Mouse (Mus musculus): ENCODE measurements around the gene Galk2. TPM values are rescaled to one million over a fixed set of nuclear protein-coding genes. Genes with fewer than 3 reads are reported as not detected.

Galk2 gene
- polyA plus RNA-seq, 1 experiment = 6.2 TPM

DNA sequence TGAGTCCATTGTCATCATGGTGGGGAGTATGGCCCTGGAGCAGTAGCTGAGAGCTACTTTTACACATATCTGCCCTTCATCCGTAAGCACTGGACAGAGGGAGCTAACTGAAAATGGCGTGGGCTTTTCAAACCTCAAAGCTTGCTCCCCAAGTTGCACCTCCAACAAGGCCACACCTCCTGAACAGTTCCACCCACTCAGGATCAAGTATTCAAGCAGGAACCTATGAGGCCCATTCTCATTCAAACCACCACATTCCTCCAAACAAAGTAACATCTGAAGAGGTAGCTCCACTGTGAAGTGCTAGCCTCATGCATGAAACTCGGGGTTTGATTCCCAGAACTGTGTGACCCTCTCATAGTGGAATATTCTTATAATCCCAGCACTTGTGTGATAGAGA lies 9.4 kb downstream of the Galk2 start:
- TF ChIP-seq POLR2A (IDR thresholded peaks at IDR 0.05; ENCODE audit: borderline replicate concordance, control insufficient read depth, low read depth, low read length) (no peak), CTCF (IDR thresholded peaks at IDR 0.05; ENCODE audit: control insufficient read depth, insufficient read depth, low read length) (no peak)
- Histone ChIP-seq H3K4me3 (replicated peaks; ENCODE audit: control insufficient read depth, low read depth, low read length) (no peak overlapping the region), H3K27ac (ENCODE audit: control insufficient read depth, insufficient read depth, low read depth, low read length, poor library complexity) (no peak overlapping the region), H3K4me1 (ENCODE audit: control insufficient read depth, insufficient read depth, low read length) (no peaks in the 10 kb centered on the region; the same call in 1 of the 2 replicates)
- WGBS = 84% methylated on average over 3 of the region's 3 CpGs

DNA sequence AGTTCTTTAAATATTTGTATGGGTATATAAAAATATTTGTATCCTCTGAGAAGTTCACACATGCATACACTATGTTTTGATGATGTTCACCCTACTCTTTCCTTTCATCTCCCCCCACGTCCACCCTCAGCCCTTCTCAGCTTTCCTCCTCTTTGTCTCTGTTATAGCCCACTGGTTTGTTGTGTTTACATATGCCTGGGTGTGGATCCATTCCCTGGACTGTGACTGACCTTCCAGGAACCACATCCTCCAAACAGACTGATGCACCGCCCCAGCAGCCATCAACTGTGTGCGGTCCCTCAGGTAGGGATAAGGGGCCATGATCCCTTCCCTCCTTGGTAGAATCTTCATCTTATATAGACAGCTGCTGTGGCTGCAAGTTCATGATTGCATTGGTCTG lies 11.2 kb downstream of the Galk2 start:
- no peak overlapping the region for H3K27ac ChIP-seq (ENCODE audit: control insufficient read depth, insufficient read depth, low read depth, low read length, poor library complexity)
- no peak overlapping the region for H3K4me3 ChIP-seq (replicated peaks; ENCODE audit: control insufficient read depth, low read depth, low read length)
- H3K4me1 ChIP-seq (ENCODE audit: control insufficient read depth, insufficient read depth, low read length) = no peaks in the 10 kb centered on the region; the same call in 1 of the 2 replicates
- no peak for TF ChIP-seq CTCF (IDR thresholded peaks at IDR 0.05; ENCODE audit: control insufficient read depth, insufficient read depth, low read length)
- no peak for TF ChIP-seq POLR2A (IDR thresholded peaks at IDR 0.05; ENCODE audit: borderline replicate concordance, control insufficient read depth, low read depth, low read length)
- WGBS = 86% methylated on average over 3 of the region's 3 CpGs

GRCm38 (mm10) chr2:125885891-125886576 lies 27.1 kb downstream of the Galk2 start:
- H3K27ac ChIP-seq (ENCODE audit: control insufficient read depth, insufficient read depth, low read depth, low read length, poor library complexity) = no peak overlapping the region
- TF ChIP-seq CTCF (IDR thresholded peaks at IDR 0.05; ENCODE audit: control insufficient read depth, insufficient read depth, low read length) = no peak
- TF ChIP-seq POLR2A (IDR thresholded peaks at IDR 0.05; ENCODE audit: borderline replicate concordance, control insufficient read depth, low read depth, low read length) = no peak
- no peak overlapping the region for H3K4me3 ChIP-seq (replicated peaks; ENCODE audit: control insufficient read depth, low read depth, low read length)
- WGBS = 69% methylated on average over 4 of the region's 4 CpGs
- H3K4me1 ChIP-seq (ENCODE audit: control insufficient read depth, insufficient read depth, low read length) = no peaks in the 10 kb centered on the region

GRCm38 (mm10) chr2:125893096-125893495 lies 34.2 kb downstream of the Galk2 start:
- Histone ChIP-seq H3K4me3 (replicated peaks; ENCODE audit: control insufficient read depth, low read depth, low read length) (no peak overlapping the region), H3K27ac (ENCODE audit: control insufficient read depth, insufficient read depth, low read depth, low read length, poor library complexity) (no peak overlapping the region), H3K4me1 (ENCODE audit: control insufficient read depth, insufficient read depth, low read length) (no peaks in the 10 kb centered on the region)
- 44% methylated on average over 6 of the region's 6 CpGs for WGBS
- TF ChIP-seq CTCF (IDR thresholded peaks at IDR 0.05; ENCODE audit: control insufficient read depth, insufficient read depth, low read length) (no peak), POLR2A (IDR thresholded peaks at IDR 0.05; ENCODE audit: borderline replicate concordance, control insufficient read depth, low read depth, low read length) (no peak)

DNA sequence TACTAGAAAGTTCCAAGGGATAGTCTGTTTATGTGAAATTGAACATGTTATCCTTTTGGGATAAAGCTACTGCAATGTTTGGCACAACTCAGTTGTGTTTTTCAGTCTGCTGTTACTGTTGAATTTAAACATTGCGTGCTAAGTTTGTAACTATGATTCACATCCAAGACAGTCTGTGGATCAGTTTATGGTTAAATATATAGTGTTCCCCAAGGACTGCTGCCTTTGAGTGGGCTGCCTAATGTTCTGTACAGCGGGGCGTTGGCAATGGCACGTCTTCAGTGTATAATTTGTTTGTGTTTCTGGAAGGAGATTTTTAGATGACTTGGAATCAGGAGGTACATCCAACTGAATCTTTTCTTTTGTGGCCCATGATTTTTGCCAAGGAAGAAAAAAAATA lies 36.2 kb downstream of the Galk2 start:
- H3K4me3 ChIP-seq (replicated peaks; ENCODE audit: control insufficient read depth, low read depth, low read length) = no peak overlapping the region
- H3K27ac ChIP-seq (ENCODE audit: control insufficient read depth, insufficient read depth, low read depth, low read length, poor library complexity) = no peak overlapping the region
- TF ChIP-seq POLR2A (IDR thresholded peaks at IDR 0.05; ENCODE audit: borderline replicate concordance, control insufficient read depth, low read depth, low read length) (no peak), CTCF (IDR thresholded peaks at IDR 0.05; ENCODE audit: control insufficient read depth, insufficient read depth, low read length) (no peak)
- no peaks in the 10 kb centered on the region for H3K4me1 ChIP-seq (ENCODE audit: control insufficient read depth, insufficient read depth, low read length)
- WGBS = 89% methylated on average over 4 of the region's 4 CpGs

GRCm38 (mm10) chr2:125896355-125896754 lies 37.4 kb downstream of the Galk2 start:
- H3K4me1 ChIP-seq (ENCODE audit: control insufficient read depth, insufficient read depth, low read length) = no peaks in the 10 kb centered on the region
- H3K27ac ChIP-seq (ENCODE audit: control insufficient read depth, insufficient read depth, low read depth, low read length, poor library complexity) = no peak overlapping the region
- 80% methylated on average over 3 of the region's 3 CpGs for WGBS
- no peak for TF ChIP-seq POLR2A (IDR thresholded peaks at IDR 0.05; ENCODE audit: borderline replicate concordance, control insufficient read depth, low read depth, low read length)
- no peak for TF ChIP-seq CTCF (IDR thresholded peaks at IDR 0.05; ENCODE audit: control insufficient read depth, insufficient read depth, low read length)
- H3K4me3 ChIP-seq (replicated peaks; ENCODE audit: control insufficient read depth, low read depth, low read length) = no peak overlapping the region

DNA sequence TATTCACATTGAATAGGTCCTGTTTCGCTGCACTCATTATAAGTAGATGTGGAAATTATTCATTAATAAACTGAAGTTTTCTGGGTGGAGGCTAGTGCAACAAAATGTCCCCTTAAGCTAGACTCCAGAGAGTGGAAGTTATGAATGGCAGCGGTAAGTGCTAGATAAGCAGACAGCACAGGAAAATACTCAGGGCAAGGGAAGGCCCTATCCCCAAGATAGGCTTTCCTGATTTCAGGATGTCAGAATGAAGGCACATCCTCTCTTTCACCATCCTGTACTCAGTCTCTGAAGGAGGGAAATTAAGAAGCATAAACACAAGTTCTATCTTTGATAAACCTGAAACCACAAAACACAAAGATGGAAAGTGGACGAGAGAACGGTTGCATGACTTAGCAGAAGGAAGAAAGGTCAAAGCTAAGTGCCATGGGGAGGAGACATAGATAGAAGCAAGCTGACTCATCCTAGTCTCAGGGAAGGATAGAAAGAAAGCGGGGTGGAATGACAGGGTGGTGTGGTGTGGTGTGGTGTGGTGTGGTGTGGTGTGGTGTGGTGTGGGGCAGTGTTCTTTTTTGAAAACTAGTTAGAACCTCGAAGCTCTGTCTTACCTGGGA lies 42.0 kb downstream of the Galk2 start:
- H3K27ac ChIP-seq (ENCODE audit: control insufficient read depth, insufficient read depth, low read depth, low read length, poor library complexity) = no peak overlapping the region
- no peaks in the 10 kb centered on the region for H3K4me1 ChIP-seq (ENCODE audit: control insufficient read depth, insufficient read depth, low read length)

DNA sequence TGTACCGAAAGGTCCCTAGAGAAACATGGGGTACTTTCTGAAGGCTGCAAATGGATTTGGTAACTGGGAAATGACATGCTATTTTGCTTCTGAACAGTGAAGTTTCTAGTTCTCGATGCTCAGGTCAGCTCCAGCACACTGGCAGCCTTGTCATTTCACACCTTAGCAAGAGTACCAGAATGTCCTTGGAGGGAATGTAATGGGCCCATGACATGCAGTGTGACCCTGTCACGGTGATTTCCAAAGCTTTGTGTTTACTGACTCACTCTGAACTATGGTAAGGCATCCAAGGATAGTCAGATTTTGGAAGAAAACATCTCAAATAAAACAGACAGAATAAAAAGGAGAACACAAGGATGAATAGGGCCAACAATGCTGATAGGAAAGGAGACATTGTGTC lies 42.5 kb downstream of the Galk2 start:
- Histone ChIP-seq H3K4me1 (ENCODE audit: control insufficient read depth, insufficient read depth, low read length) (no peaks in the 10 kb centered on the region), H3K27ac (ENCODE audit: control insufficient read depth, insufficient read depth, low read depth, low read length, poor library complexity) (no peak overlapping the region), H3K4me3 (replicated peaks; ENCODE audit: control insufficient read depth, low read depth, low read length) (no peak overlapping the region)
- 85% methylated on average over 3 of the region's 3 CpGs for WGBS
- TF ChIP-seq POLR2A (IDR thresholded peaks at IDR 0.05; ENCODE audit: borderline replicate concordance, control insufficient read depth, low read depth, low read length) (no peak), CTCF (IDR thresholded peaks at IDR 0.05; ENCODE audit: control insufficient read depth, insufficient read depth, low read length) (no peak)

More for the DNA sequence above, 42.0 kb downstream of the Galk2 start:
- 36% methylated on average over 6 of the region's 6 CpGs for WGBS
- TF ChIP-seq POLR2A (IDR thresholded peaks at IDR 0.05; ENCODE audit: borderline replicate concordance, control insufficient read depth, low read depth, low read length) (no peak), CTCF (IDR thresholded peaks at IDR 0.05; ENCODE audit: control insufficient read depth, insufficient read depth, low read length) (no peak)
- H3K4me3 ChIP-seq (replicated peaks; ENCODE audit: control insufficient read depth, low read depth, low read length) = no peak overlapping the region
